Mouse (Mus musculus): ENCODE measurements at regions not wholly inside any gene's neighbourhood (a gene's known extent, or its start where the extent isn't known, plus 50 kb on each side); places are given as distances from the start of the nearest gene placed in this dataset.
A peak's percentile ranks its signal among the peaks of the same experiment; 100 is the strongest.

DNA sequence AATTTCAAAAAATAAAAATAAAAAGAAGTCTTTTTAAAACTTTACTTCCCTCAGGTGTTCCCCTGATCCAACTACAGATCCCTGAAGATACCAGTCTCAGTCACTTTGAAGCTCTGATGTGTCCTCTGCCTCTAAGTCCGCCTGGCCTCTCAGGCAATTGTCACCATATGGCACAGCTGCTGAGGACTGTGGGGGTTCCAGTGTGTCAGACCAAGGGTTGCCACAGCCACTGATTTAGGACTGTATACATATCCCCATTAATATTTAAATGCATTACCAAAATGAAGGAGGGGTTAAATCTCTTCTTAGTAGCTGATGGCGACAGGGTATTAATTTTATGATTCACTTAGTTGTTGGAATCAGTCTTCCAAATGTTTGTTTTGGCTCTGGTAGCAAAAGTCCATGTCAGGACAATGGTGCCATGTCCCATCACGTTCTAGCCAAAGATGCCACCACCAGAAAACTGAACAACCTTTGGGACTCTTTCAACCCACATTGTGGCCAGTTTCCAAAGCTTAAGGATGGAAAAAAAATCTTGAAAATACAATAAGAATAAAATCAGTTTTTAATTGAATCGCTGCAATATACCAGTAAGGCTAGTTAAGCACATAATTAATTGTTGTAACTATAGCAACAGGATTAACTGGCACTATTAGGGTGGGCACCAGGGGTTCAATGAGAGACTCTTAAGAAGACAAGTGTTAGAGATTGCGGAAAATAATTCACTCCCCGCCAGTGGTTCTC, 62.5 kb downstream of the Arrdc4 start:
- ATAC-seq (replicated peaks; ENCODE audit: poor library complexity, severe bottlenecking) = no peak

DNA sequence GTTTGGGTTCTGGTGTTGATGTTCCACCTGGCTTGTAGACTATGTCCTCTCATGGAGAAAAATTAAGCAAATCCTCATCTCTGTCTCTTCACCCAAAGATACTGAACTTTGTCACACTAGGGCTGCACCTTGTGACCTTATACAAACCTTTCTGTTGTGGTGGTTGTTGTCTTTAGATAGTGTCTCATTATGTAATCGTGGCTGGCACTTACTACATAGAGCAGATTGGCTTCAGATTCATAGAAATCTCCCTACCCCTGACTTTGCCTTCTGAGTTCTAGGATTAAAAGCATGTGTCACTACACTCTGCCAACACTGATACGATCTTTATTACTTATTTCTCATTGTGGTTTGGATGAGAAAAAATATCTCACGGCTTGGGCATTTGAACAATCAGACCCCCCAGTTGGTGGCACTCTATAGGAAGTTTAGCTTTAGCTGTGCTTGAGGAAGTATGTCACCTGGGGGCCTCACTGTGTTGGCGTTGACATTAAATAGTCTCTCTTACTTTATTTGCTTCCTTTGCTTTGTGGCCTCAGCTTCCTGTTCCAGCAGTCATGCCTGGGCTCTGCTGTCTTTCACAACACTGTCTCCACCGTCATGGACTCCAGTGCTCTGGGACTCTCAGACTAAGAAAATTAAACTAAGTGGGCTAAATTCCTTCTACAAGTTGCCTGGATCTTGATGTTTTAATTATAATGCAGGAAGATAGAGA, 66.0 kb downstream of the Arrdc4 start:
- peak; percentile 88 for ATAC-seq (replicated peaks; ENCODE audit: poor library complexity, severe bottlenecking)

DNA sequence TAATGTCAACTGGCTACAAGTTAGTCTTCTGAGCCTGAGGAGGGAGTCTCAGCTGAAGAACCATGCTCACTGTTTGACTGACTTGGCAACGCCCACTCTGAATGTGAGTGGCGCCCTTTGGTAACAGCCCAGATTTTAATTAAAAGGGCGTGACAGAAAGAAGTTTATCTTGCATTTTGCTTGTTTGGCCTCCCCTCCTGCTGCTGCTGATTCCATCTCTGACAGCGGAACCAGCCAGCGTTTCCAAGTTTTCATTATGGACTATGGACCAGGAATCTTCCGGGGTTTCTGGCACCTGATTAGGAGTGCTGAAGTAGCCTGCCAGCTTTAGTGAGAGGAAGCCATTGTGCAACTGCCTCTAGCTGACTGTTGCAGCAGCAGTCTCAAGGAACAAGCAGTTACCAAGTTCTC, 66.7 kb downstream of the Arrdc4 start:
- ATAC-seq (replicated peaks; ENCODE audit: poor library complexity, severe bottlenecking) = peak; percentile 68

DNA sequence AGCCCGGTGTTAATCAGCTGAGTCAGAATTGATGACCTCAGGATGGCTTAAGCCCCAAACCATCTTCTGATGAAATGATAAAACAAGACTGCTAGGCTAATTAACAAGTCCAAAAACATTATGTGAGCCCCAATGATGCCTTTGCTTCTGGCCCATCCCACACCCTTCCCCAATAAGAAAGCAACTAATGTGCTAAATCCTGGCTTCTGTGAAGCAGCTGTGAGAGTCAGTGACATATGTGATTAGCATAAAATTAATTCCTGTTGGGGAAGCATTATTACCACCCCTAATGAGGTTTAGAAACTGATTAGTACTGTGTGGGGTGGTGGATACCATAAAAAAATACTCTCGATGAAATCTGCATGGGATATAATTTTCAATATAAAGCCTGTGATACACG, 69.3 kb downstream of the Arrdc4 start:
- ATAC-seq (replicated peaks; ENCODE audit: poor library complexity, severe bottlenecking) = no peak

DNA sequence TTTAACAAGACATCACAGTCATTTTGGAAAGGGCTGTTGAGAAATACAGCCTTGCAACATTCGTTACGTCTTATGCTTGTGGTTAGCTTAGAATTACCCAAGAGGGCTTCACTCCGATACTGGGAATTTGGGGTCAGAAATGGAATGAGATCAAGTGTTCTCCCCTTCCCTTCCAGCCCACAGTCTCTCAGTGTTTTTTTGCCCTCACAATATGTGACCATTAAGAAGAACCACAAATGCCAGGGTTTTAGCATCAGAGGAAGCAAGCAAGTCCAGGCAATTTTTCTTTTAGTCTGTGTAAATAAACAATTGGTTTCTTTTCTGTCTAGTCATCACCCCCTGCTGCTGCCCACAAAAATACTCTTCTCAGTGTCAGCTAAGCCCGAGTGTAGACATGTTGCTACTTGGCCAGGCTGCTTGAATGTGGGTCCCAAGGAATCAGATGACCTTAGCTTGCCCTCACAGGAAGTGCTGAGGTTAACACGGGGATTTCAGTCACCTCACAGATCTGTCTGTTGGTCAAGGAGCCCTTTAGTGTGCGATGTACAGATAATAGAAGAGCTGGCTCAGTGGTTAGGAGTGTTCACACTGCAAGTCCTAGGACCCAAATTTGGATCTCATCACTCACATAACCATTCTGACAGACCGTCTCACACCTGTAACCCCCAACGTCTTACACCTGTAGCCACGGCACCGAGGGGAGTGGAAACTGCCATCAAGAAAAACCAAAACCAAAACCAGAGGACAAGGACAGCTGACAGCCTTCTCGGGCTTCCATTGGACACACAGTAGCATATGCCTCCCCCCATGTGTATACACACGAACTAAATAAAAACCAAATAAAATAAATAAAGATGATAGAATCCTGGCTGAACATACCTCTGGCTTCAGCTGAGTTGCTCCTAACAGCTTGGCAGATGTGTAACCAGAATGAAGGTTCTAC, 81.0 kb downstream of the Arrdc4 start:
- peak; percentile 88 for ATAC-seq (replicated peaks; ENCODE audit: poor library complexity, severe bottlenecking)

DNA sequence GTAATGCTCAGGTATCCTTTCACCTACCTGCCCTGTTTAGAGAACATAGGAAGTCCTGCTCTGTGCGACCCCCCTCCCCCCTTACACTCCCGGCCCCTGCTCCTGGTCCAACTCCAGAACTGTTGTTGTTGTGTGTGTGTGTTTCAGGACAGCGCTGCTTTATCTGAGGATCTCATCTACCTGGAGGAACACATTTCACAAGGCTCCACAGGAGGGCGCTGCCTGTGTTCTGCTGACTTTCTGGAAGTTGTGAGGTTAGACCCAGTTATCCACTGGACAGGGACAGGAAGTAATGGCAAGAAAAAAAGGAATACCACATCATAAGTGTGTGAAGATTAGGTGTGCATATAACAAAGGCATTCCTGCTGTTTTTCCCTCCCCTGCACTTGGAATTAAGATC, 81.8 kb downstream of the Arrdc4 start:
- ATAC-seq (replicated peaks; ENCODE audit: poor library complexity, severe bottlenecking) = peak; percentile 50

DNA sequence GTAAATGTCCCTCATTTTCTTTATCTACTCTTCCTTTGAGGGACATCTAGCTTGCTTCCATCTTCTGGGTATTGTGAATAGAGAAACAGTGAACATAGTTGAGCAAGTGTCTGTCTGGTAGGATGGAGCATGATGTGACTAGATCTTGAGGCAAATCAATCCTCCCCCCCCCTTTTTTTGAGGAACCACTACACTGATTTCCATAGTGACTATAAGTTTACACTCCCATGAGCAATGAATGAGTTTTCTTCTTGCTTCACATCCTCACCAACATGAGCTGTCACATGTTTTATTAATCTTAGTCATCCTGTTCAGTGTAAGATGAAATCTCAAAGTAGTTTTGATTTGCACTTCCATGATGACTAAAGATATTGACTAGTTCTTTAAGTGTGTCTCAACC, 92.7 kb downstream of the Arrdc4 start:
- peak; percentile 68 for ATAC-seq (replicated peaks; ENCODE audit: poor library complexity, severe bottlenecking)

DNA sequence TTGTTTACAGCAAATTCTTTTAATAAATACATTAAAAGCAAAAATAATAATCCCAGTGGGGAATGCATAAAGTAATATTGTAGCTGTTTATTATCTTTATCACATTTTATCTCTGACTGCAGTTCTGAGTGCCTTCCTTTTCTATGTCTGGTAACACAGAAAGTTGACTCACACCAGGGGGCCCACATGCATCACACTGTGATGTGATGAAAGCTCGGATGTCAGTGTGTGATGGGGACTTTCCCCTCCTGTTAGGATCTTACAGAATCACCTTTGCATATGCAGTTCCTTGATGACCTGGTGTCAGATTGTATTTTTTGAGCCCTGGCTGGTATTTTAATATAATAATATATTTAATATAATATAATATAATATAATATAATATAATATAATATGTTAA, 95.5 kb downstream of the Arrdc4 start:
- no peak for ATAC-seq (replicated peaks; ENCODE audit: poor library complexity, severe bottlenecking)

DNA sequence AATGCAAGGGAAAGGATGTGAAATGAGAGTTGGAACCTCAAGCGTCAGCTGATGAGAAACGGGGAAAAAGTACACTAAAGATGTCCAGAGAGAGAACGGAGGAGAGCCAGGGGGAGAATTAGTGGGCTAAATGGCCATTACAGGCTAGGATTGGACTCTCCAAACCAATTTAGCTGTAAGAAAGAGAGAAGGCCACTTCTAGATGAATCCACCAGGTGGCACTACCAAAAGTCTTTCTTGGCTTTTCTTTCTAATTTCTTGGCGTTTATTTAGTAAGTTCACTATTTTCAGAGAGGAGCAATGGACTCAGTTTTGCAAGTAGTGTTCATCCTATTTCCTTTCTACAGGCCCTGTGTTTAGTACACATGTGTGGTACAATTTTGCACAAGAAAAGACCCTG, 97.6 kb downstream of the Arrdc4 start:
- peak; percentile 59; the same call in 1 of the 2 replicates for ATAC-seq (replicated peaks; ENCODE audit: poor library complexity, severe bottlenecking)

DNA sequence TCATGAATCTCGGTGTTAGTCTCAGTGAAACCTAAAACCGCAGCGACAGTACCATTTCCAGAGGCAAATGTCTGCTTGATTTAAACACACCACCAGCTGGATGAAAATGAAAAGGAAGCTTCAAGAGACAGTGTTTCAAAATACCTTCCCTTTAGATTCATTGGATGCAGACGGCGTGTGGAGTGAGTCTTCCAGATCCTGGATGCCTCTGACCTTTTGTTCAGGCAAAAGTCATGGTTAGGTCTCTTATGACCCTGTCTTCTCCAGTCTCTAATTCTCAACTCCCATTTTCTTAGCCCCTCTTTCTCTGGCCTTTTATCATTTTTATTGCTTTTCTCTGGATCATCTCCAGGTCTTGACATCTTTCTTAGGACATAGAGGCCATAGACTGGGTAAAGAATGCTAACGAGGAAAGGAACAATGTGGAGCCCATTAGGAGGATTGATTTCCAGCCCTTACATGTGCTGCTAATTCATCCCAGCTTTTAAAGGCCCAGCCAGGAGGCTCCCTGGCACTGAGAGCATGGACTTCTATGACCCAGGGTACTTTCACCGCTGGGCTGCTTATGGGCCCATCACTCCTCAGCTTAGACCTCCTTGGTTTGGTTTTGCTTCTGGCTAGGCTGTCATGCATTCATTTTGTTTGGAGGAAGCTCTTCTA, 111.4 kb downstream of the Arrdc4 start:
- no peak for ATAC-seq (replicated peaks; ENCODE audit: poor library complexity, severe bottlenecking)

DNA sequence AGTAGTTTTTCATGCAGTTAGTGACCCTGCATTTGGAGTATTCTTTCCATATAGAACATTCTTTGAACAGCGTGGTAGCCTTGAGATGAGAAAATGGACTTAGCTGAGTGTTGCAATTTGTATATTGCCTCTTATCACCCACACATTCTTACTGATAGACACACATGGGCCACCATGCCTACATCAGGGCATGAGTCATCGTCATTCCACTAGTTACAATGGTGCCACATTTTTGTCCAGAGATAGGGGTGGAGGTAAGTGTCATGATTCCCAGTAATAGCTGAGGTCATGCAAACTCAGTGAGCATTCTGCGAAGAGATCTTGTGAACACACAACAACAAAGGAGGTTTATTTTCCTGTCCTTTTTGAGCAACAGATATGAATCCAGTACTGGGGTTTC, 128.0 kb downstream of the Arrdc4 start:
- no peak for ATAC-seq (replicated peaks; ENCODE audit: poor library complexity, severe bottlenecking)

DNA sequence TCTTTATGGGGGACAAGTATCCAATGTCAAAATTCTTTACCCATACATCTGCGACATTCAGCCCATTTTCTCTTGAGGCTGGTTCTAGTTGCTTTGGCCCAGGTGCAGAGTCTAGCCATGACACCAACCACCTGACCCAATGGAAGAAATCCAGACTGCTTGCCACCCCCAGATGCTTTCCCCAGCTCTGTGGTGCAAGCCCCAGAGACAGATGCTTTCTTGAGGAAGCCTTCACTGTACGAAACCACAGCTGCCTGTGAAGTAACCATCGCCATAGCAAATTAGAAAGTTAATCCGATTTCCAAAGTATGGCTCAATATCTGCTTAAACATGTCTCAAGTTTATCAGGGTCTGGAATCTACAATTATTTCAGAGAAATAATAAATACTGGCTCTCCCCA, 138.5 kb downstream of the Arrdc4 start:
- ATAC-seq (replicated peaks; ENCODE audit: poor library complexity, severe bottlenecking) = peak; percentile 83

DNA sequence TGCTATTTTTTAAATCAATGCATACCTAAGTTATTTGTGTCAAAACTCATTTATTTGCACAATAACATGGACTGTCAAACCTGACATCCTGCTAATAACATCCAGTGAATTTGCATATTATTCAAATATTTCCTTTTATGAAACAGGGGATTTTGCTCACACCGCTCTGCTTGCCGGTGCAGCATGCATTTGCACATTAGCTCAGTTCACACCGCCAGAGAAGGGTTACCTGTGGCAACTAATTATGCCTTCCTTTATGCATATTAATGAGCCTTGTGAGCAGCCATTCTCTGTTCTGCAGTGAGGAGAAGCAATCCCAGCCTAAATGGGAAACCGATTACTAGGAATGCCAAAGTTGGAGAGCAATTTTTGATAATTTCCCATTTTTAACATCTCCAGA, 141.9 kb downstream of the Arrdc4 start:
- ATAC-seq (replicated peaks; ENCODE audit: poor library complexity, severe bottlenecking) = no peak

DNA sequence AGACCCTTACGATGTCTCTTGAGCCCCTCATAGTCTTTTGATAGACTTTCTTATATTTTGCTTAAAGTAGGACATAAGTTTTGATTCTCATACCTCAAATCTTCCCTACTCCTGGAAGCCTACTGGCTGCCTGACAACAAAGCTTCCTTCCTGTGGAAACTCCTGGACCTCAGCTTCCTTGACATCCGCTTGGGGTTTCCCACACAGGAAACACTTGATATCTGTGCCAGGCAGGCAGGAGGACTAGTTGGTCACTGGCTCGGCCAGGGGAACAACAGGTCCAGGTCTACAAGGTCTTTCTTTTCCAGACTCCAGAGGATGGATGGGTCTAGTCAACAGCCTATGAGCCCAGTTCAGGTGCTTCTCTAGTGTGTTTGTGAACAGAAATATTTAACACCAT, 142.8 kb downstream of the Arrdc4 start:
- ATAC-seq (replicated peaks; ENCODE audit: poor library complexity, severe bottlenecking) = no peak

DNA sequence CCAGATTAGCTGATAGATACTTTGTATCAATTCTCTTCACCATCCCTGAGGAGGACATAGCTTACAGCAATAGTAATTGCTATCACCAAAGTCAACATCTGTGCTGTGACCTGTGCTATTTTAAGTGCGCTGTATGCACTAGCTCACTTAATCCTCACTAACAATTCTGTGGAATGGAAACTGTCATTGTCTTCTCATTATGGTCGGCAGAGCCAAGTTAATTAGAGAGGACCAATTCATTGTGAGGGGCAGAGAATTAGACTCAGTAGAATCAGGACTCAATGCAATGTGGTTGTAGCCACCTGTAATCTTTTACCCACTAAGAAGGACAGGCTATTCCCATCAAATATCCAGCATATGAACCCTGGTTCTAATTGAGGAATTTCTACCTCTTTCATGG, 145.3 kb downstream of the Arrdc4 start:
- no peak for ATAC-seq (replicated peaks; ENCODE audit: poor library complexity, severe bottlenecking)

DNA sequence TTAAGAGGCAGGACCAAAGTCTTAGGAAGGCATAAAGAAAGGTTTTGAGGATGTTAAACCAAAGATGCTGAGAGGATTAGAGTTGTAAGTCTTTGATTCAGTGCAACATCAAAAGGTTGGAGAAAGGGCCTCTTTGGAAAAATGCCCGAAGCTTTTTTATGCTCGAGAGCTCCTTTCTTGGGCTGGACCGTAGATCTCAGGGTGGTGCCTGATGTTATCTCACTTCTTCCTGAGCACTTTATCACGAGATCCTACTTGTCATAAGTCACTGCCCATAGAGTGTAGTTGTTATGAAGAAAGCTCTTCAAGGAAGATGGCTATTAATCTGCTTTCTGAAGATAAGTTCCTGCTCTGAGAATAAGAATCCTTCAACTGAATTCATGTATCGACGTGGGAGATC, 147.0 kb downstream of the Arrdc4 start:
- ATAC-seq (replicated peaks; ENCODE audit: poor library complexity, severe bottlenecking) = no peak

DNA sequence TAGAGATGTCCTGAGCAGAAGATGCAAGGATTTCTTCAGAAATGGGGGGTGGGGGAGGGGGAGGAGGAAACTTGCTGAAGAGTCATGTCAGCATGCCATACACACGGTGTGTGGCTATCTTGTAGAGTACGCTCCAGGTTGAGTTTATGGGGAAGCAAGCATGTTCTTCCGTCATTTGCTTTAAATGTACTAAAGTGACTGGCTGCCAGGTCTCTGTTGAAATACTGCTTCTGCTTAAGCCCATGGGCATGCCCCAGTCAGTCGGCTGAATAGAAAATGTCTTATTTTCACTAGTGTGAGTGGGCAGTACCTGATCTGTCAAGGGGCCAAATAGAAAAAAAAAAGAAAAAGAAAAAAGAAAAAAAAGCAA, 155.0 kb downstream of the Arrdc4 start:
- peak; percentile 68 for ATAC-seq (replicated peaks; ENCODE audit: poor library complexity, severe bottlenecking)

DNA sequence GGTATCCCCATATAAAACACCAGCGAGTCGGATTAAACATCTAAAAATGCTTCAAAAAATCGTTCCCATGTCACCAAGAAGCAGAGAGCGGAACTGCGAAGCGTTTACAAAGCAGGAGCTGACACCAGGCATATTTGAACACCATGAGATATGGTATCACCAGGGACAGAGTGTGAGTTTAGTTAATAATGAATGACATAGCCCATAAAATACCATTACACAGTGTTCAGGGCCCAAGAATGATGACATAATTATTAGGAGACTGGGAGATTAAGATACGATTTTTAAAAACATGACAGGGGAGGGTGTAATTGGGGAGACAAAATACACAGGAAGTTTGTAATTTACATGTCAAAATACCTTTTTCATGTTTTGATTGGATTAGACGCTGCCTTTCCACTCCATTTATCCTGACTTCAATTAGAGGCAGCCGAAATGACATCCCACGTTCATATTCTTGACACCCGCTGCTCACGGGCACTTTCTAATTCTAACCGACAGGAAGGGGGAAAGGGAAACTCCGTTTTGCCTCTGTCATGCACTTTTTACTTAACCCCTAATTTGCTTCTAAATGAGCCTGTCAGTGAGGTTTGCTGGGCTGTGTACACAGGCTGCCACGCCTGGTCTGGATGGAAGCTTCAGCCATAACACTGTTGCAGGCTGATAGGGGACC, 155.6 kb downstream of the Arrdc4 start:
- ATAC-seq (replicated peaks; ENCODE audit: poor library complexity, severe bottlenecking) = peak; percentile 25; the same call in 1 of the 2 replicates

DNA sequence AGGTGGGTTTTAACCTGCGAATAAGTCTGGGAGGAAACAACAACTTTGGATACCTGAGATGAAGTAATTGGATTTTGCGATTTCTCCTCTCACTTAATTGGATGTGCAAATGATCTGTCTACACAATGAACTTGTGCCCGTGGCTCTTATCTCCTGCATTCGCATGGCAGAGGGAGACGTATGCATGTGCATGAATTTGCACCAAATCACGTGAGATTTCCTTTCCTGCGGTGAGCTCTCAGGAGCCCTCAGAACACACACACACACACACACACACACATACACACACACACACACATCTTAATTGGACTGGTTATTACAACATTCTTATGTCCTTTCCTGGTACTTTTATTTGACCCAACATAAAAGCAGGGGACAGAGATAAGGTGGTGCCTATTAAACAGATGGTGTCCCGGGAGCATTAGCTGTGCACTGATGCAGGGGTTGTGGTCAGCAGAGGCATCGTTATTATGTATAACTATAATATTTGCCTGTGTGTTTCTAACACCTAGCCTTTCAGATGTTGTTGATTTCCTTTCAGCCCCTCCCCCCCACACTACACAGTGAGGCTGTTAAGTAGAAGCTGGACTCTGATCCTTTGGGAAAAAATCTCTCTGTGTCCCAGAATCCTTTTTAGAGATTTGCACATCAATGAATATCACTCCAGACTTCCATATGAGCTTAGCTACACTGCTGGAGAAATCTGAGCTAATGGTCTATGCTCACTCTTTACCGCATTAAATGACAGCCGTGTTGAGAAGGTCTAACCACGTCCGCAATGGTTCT, 166.3 kb downstream of the Arrdc4 start:
- ATAC-seq (replicated peaks; ENCODE audit: poor library complexity, severe bottlenecking) = no peak

Measured in granulocyte monocyte progenitor cell, adult 5-6 weeks (primary cell).